Mouse (Mus musculus) liver, adult 2 months (tissue): ENCODE results near the gene Dgke.

ENCODE experiments used
- CTCF ChIP-seq: fragments of 200-500 bp; IDR thresholded peaks from 2 replicates; pipeline ENCODE4 v1.5.1; 2011; ENCODE audit warnings: low read depth, low read length, control low read depth
- POLR2A ChIP-seq: fragments of 200-500 bp; IDR thresholded peaks from 2 replicates; pipeline ENCODE4 v1.6.1; 2011; ENCODE audit warnings: low read length, control low read depth; ENCODE audit not compliant: insufficient read depth; ENCODE audit errors: extremely low read depth

- no peak for TF ChIP-seq CTCF
- no peak for TF ChIP-seq POLR2A
Measured at GRCm38 (mm10) chr11:89059919-89060422, 6.7 kb downstream of the Dgke start.
